Mouse (Mus musculus) MEL (cell line): ENCODE results near the gene Slco1a1. TPM values are rescaled to one million over a fixed set of nuclear protein-coding genes. Genes with fewer than 3 reads are reported as not detected.

Experiments
- DNase-seq: peaks from one replicate; pipeline ENCODE4 v3.0.0; 2011; ENCODE audit warnings: low read depth, low spot score
- H3K27ac ChIP-seq: 2 replicates; pipeline ENCODE4 v1.5.1; 2012; ENCODE audit warnings: low read depth, mild to moderate bottlenecking, control low read depth, low read length, moderate library complexity; ENCODE audit not compliant: control insufficient read depth
- H3K27me3 ChIP-seq, 2 experiments: fragments of 150-350 bp in 1 of 2; sonication (generic) in 1 of 2; 2 replicates each; pipeline ENCODE4 v1.6.1; 2012; ENCODE audit warnings: low read length in 2 of 2, mild to moderate bottlenecking in 2 of 2, improper control_type of control experiment in 1 of 2, moderate library complexity in 1 of 2; ENCODE audit not compliant: insufficient read depth in 2 of 2, control insufficient read depth in 1 of 2
- H3K36me3 ChIP-seq, 2 experiments: 2 replicates each; pipeline ENCODE4 v1.6.1; 2012 to 2014; ENCODE audit warnings: low read length in 2 of 2, improper control_type of control experiment in 1 of 2, inconsistent platforms in 1 of 2, mild to moderate bottlenecking in 1 of 2; ENCODE audit not compliant: insufficient read depth in 2 of 2, control insufficient read depth in 1 of 2
- H3K4me1 ChIP-seq, 2 experiments: fragments of 150-350 bp in 1 of 2; sonication (generic) in 1 of 2; 2 replicates each; pipeline ENCODE4 v1.6.1; 2012; ENCODE audit warnings: low read length in 2 of 2, improper control_type of control experiment in 1 of 2, mild to moderate bottlenecking in 1 of 2; ENCODE audit not compliant: insufficient read depth in 2 of 2, control insufficient read depth in 1 of 2
- H3K4me3 ChIP-seq, 2 experiments: fragments of 150-350 bp in 1 of 2; sonication (generic) in 1 of 2; 2 replicates each; pipeline ENCODE4 v1.5.1; 2012; ENCODE audit warnings: low read depth in 2 of 2, low read length in 2 of 2, mild to moderate bottlenecking in 2 of 2, moderate library complexity in 2 of 2, control low read depth in 1 of 2, improper control_type of control experiment in 1 of 2; ENCODE audit not compliant: control insufficient read depth in 1 of 2, insufficient read depth in 1 of 2
- H3K79me2 ChIP-seq: 2 replicates; pipeline ENCODE4 v1.6.1; 2012; ENCODE audit warnings: mild to moderate bottlenecking, low read length, moderate library complexity; ENCODE audit not compliant: control insufficient read depth, poor library complexity, insufficient read depth
- H3K9ac ChIP-seq: 2 replicates; pipeline ENCODE4 v1.6.1; 2012; ENCODE audit warnings: low read depth, mild to moderate bottlenecking, control low read depth, low read length, moderate library complexity; ENCODE audit not compliant: control insufficient read depth, poor library complexity, severe bottlenecking
- H3K9me3 ChIP-seq: fragments of 150-350 bp; sonication (generic); replicated peaks from 2 replicates; pipeline ENCODE4 v1.6.1; 2012; ENCODE audit warnings: mild to moderate bottlenecking, low read length, improper control_type of control experiment, moderate library complexity; ENCODE audit not compliant: insufficient read depth
- BHLHE40 ChIP-seq: IDR thresholded peaks from 2 replicates; pipeline ENCODE4 v1.6.1; 2012; ENCODE audit warnings: low read depth, mild to moderate bottlenecking, inconsistent platforms, low read length, improper control_type of control experiment, borderline replicate concordance
- CHD1 ChIP-seq: IDR thresholded peaks from 2 replicates; pipeline ENCODE4 v1.6.1; 2012; ENCODE audit warnings: low read depth, mild to moderate bottlenecking, inconsistent platforms, low read length, improper control_type of control experiment
- CHD2 ChIP-seq: IDR thresholded peaks from 2 replicates; pipeline ENCODE4 v1.6.1; 2011; ENCODE audit warnings: low read length, improper control_type of control experiment
- E2F4 ChIP-seq: IDR thresholded peaks from 2 replicates; pipeline ENCODE4 v1.6.1; 2011; ENCODE audit warnings: low read depth, low read length, improper control_type of control experiment, borderline replicate concordance
- ETS1 ChIP-seq: IDR thresholded peaks from 2 replicates; pipeline ENCODE4 v1.6.1; 2012; ENCODE audit warnings: low read depth, mild to moderate bottlenecking, inconsistent platforms, low read length, improper control_type of control experiment, moderate library complexity
- JUND ChIP-seq: IDR thresholded peaks from 2 replicates; pipeline ENCODE4 v1.6.1; 2011; ENCODE audit warnings: low read depth, mild to moderate bottlenecking, improper control_type of control experiment, low read length
- KAT2A ChIP-seq: conservative IDR thresholded peaks from 2 replicates; pipeline ENCODE4 v1.6.1; 2012; ENCODE audit warnings: low read depth, low read length, improper control_type of control experiment, inconsistent platforms
- MAX ChIP-seq: IDR thresholded peaks from 2 replicates; pipeline ENCODE4 v1.6.1; 2011; ENCODE audit warnings: low read length, improper control_type of control experiment
- MXI1 ChIP-seq: IDR thresholded peaks from 2 replicates; pipeline ENCODE4 v1.6.1; 2011; ENCODE audit warnings: mild to moderate bottlenecking, low read depth, low read length, improper control_type of control experiment
- MYB ChIP-seq: IDR thresholded peaks from 2 replicates; pipeline ENCODE4 v1.6.1; 2011; ENCODE audit warnings: mild to moderate bottlenecking, low read depth, low read length, improper control_type of control experiment
- MYC ChIP-seq: IDR thresholded peaks from 2 replicates; pipeline ENCODE4 v1.6.1; 2011; ENCODE audit warnings: low read depth, mild to moderate bottlenecking, low read length, improper control_type of control experiment, moderate library complexity
- NELFE ChIP-seq: IDR thresholded peaks from 2 replicates; pipeline ENCODE4 v1.6.1; 2011; ENCODE audit warnings: low read depth, low read length, improper control_type of control experiment
- POLR2A ChIP-seq, 2 experiments: IDR thresholded peaks; 2 replicates each; pipeline ENCODE4 v1.6.1; 2011 to 2012; ENCODE audit warnings: low read length in 2 of 2, mild to moderate bottlenecking in 2 of 2, control low read depth in 1 of 2, improper control_type of control experiment in 1 of 2, low read depth in 1 of 2, moderate library complexity in 1 of 2; ENCODE audit not compliant: control insufficient read depth in 1 of 2, insufficient read depth in 1 of 2, poor library complexity in 1 of 2
- POLR2AphosphoS2 ChIP-seq: IDR thresholded peaks from 2 replicates; pipeline ENCODE4 v1.6.1; 2011; ENCODE audit warnings: low read length, improper control_type of control experiment
- POLR2AphosphoS5 ChIP-seq: IDR thresholded peaks from 2 replicates; pipeline ENCODE4 v1.6.1; 2012; ENCODE audit warnings: low read depth, borderline replicate concordance, mild to moderate bottlenecking, inconsistent platforms, low read length, moderate library complexity, mixed read lengths
- RAD21 ChIP-seq: IDR thresholded peaks from 2 replicates; pipeline ENCODE4 v1.6.1; 2011; ENCODE audit warnings: mild to moderate bottlenecking, low read depth, low read length, improper control_type of control experiment
- RCOR1 ChIP-seq: IDR thresholded peaks from 2 replicates; pipeline ENCODE4 v1.6.1; 2012; ENCODE audit warnings: low read depth, mild to moderate bottlenecking, inconsistent platforms, low read length, improper control_type of control experiment
- TCF12 ChIP-seq: IDR thresholded peaks from 2 replicates; pipeline ENCODE4 v1.6.1; 2014; ENCODE audit warnings: low read depth, mild to moderate bottlenecking, inconsistent platforms, low read length, improper control_type of control experiment, moderate library complexity
- UBTF ChIP-seq: IDR thresholded peaks from 2 replicates; pipeline ENCODE4 v1.6.1; 2012; ENCODE audit warnings: low read depth, mild to moderate bottlenecking, inconsistent platforms, low read length, improper control_type of control experiment, moderate library complexity, borderline replicate concordance; ENCODE audit not compliant: insufficient read depth
- USF1 ChIP-seq: IDR thresholded peaks from 2 replicates; pipeline ENCODE4 v1.6.1; 2014; ENCODE audit warnings: low read depth, mild to moderate bottlenecking, inconsistent platforms, low read length, improper control_type of control experiment, moderate library complexity
- USF2 ChIP-seq, 2 experiments: IDR thresholded peaks; 2 replicates each; pipeline ENCODE4 v1.6.1; 2011 to 2012; ENCODE audit warnings: improper control_type of control experiment in 2 of 2, low read length in 2 of 2, borderline replicate concordance in 1 of 2, inconsistent platforms in 1 of 2, low read depth in 1 of 2, mild to moderate bottlenecking in 1 of 2; ENCODE audit not compliant: insufficient read depth in 1 of 2
- ZMIZ1 ChIP-seq: IDR thresholded peaks from 2 replicates; pipeline ENCODE4 v1.6.1; 2012; ENCODE audit warnings: low read depth, mild to moderate bottlenecking, inconsistent platforms, low read length, improper control_type of control experiment, moderate library complexity
- polyA plus RNA-seq, 2 experiments: library from polyadenylated mRNA; stranded (reverse) in 1 of 2; unstranded in 1 of 2; fragments of >175 nt in 1 of 2; fragments of >200 nt in 1 of 2; gene quantifications; 2 replicates each; pipeline versions ENCODE4 v1.2.1 to v1.2.4; 2012; ENCODE audit warnings: low replicate concordance in 2 of 2, low read depth in 1 of 2; ENCODE audit not compliant: insufficient read length in 2 of 2, insufficient read depth in 1 of 2, missing spikeins in 1 of 2
- total RNA-seq: library from RNA; depleted of rRNA; stranded (reverse); fragments of 300-350 nt; gene quantifications from 2 replicates; pipeline ENCODE4 v1.2.3, GENCODE M21; 2012

Slco1a1 gene
- total and polyA plus RNA-seq, 3 experiments, result not detected

DNA sequence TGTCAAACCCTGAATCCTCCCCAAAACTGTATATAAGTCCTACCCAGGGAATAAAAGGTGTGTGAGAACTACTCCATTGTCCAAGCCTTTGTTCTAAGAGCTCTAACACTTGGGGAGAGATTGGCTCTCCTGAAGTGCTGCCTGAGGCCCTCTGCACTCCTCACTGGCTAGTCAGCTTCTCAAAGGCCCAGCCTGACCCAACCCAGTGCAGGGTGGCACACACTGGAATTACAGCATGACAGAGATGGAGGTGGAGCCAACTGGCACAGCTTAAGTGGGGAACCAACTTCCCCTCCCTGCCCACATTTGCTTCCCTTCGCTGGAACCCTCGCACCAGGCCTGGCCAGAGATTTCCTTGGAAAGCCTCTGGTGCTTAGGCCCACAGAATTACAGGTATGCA is 48.6 kb downstream of the Slco1a1 start:
- H3K4me1 ChIP-seq, result no peaks in the 10 kb centered on the region
- TF ChIP-seq MYC, result no peak
- TF ChIP-seq POLR2AphosphoS2, result no peak
- no peak for TF ChIP-seq POLR2A (IDR thresholded peaks at IDR 0.05; ENCODE audit: control insufficient read depth in 1 of 2, insufficient read depth in 1 of 2, low read depth in 1 of 2, low read length in 2 of 2, poor library complexity in 1 of 2)
- no peak for TF ChIP-seq MYB
- no peak for TF ChIP-seq MXI1
- no peak for TF ChIP-seq KAT2A
- TF ChIP-seq CHD2, result no peak
- no peak for TF ChIP-seq RAD21
- TF ChIP-seq POLR2AphosphoS5, result no peak
- TF ChIP-seq USF2 (IDR thresholded peaks at IDR 0.05; ENCODE audit: borderline replicate concordance in 1 of 2, insufficient read depth in 1 of 2, low read depth in 1 of 2, low read length in 2 of 2), result no peak
- TF ChIP-seq TCF12, result no peak
- no peak for TF ChIP-seq USF1
- TF ChIP-seq JUND, result no peak
- no peak for TF ChIP-seq CHD1
- TF ChIP-seq UBTF, result no peak
- TF ChIP-seq RCOR1, result no peak
- no peak for TF ChIP-seq E2F4
- TF ChIP-seq ZMIZ1, result no peak
- no peaks in the 10 kb centered on the region for H3K36me3 ChIP-seq
- no peaks in the 10 kb centered on the region for H3K9me3 ChIP-seq
- no peaks in the 10 kb centered on the region for H3K79me2 ChIP-seq
- no peak overlapping the region for H3K9ac ChIP-seq
- H3K27ac ChIP-seq, result no peak overlapping the region
- no peaks in the 10 kb centered on the region for H3K27me3 ChIP-seq
- H3K4me3 ChIP-seq, result no peak overlapping the region
- DNase-seq, result no peak

DNA sequence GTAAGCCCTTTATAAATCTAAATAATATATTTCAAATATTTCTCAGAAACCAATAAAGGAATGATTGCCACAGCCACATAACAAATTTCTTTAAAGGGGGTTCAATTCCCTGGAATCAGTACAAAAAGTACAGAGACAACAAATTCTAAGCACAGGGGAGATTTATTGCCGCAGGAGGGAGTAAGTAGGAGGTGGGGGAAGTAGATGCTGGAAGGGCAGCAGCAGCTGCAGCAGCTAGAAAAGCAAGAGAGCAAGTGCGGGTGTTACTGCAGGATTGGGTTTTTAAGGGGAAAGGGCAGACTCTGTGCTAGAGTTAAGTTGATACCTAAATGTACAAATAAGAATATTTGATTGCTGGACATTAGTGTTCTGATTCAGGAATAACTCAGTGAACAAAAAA is 57.0 kb downstream of the Slco1a1 start:
- Histone ChIP-seq H3K9me3 (no peaks in the 10 kb centered on the region), H3K79me2 (no peaks in the 10 kb centered on the region), H3K4me3 (no peak overlapping the region), H3K36me3 (no peaks in the 10 kb centered on the region), H3K27me3 (no peaks in the 10 kb centered on the region), H3K4me1 (no peaks in the 10 kb centered on the region), H3K9ac (no peak overlapping the region), H3K27ac (no peak overlapping the region)
- TF ChIP-seq NELFE (no peak), ETS1 (no peak), CHD2 (no peak), JUND (no peak), ZMIZ1 (no peak), MAX (no peak), POLR2AphosphoS5 (no peak), BHLHE40 (no peak), KAT2A (no peak), CHD1 (no peak), UBTF (no peak)
- no peak for DNase-seq
